Mouse (Mus musculus) forebrain, embryonic 16.5 days (tissue): ENCODE data around the gene Gba. TPM values are rescaled to one million over a fixed set of nuclear protein-coding genes. Genes with fewer than 3 reads are reported as not detected.

Source experiments
- ATAC-seq: fragments of 200-750 bp; cut with Nextera tagmentation; 2 replicates; pipeline ENCODE4 v1.8.0; 2017; ENCODE audit warnings: mild to moderate bottlenecking, moderate library complexity
- H3K27ac ChIP-seq: fragments of 300-500 bp; sonication (generic); 2 replicates; pipeline ENCODE4 v1.5.1; 2014; ENCODE audit warnings: low read length, control low read depth
- H3K27me3 ChIP-seq: fragments of 300-500 bp; sonication (generic); replicated peaks from 2 replicates; pipeline ENCODE4 v1.6.1; 2014; ENCODE audit warnings: low read length; ENCODE audit not compliant: control insufficient read depth, insufficient read depth
- H3K36me3 ChIP-seq: fragments of 300-500 bp; sonication (generic); 2 replicates; pipeline ENCODE4 v1.6.1; 2014; ENCODE audit not compliant: control insufficient read depth, insufficient read depth
- H3K4me1 ChIP-seq: fragments of 300-500 bp; sonication (generic); replicated peaks from 2 replicates; pipeline ENCODE4 v1.6.1; 2014; ENCODE audit warnings: low read length; ENCODE audit not compliant: control insufficient read depth, insufficient read depth
- H3K4me2 ChIP-seq: fragments of 300-500 bp; sonication (generic); 2 replicates; pipeline ENCODE4 v1.6.1; 2014; ENCODE audit warnings: mild to moderate bottlenecking, low read length, control low read depth
- H3K4me3 ChIP-seq: fragments of 300-500 bp; sonication (generic); replicated peaks from 2 replicates; pipeline ENCODE4 v1.5.1; 2014; ENCODE audit warnings: mild to moderate bottlenecking, low read length, control low read depth
- H3K9ac ChIP-seq: fragments of 300-500 bp; sonication (generic); replicated peaks from 2 replicates; pipeline ENCODE4 v1.6.1; 2014; ENCODE audit warnings: low read depth, low read length, control low read depth
- H3K9me3 ChIP-seq: fragments of 300-500 bp; sonication (generic); 2 replicates; pipeline ENCODE4 v1.6.1; 2016; ENCODE audit warnings: low read length; ENCODE audit not compliant: control insufficient read depth
- WGBS: fragments of 180-500 bp; shearing (Covaris S2); extraction: QIAGEN DNeasy Blood & Tissue Kit; methylation state at CpG from one replicate; pipeline ENCODE4 v1.1.7; 2014; 5-methylcytosine and 5-hydroxymethylcytosine counted together
- polyA plus RNA-seq: library from polyadenylated mRNA; unstranded; fragments of >200 nt; fragmentation: Nextera tagmentation; extraction: Ambion mirVana; gene quantifications from 2 replicates; pipeline ENCODE4 v1.2.1, GENCODE M21; 2015

Gene Gba
- polyA plus RNA-seq, 1 experiment from 2014 or later: 46.7 TPM

GRCm38 (mm10) chr3:89193351-89193750 is 9.4 kb upstream of the Gba start:
- Histone ChIP-seq H3K9me3 (no peaks in the 10 kb centered on the region), H3K27ac (no peak overlapping the region), H3K4me3 (no peak overlapping the region), H3K27me3 (no peaks in the 10 kb centered on the region), H3K36me3 (no peaks in the 10 kb centered on the region), H3K4me1 (peaks cover 15% of the 10 kb centered on the region), H3K4me2 (no peak overlapping the region), H3K9ac (no peak overlapping the region)
- 81% methylated on average over 1 of the region's 1 CpGs for WGBS
- ATAC-seq: no peak

- 98% methylated on average over 2 of the region's 2 CpGs for WGBS
- peaks cover 15% of the 10 kb centered on the region for H3K4me1 ChIP-seq
- H3K4me2 ChIP-seq: no peak overlapping the region
- H3K36me3 ChIP-seq: no peaks in the 10 kb centered on the region
- H3K4me3 ChIP-seq: no peak overlapping the region
- ATAC-seq: no peak
- no peak overlapping the region for H3K27ac ChIP-seq
- H3K9me3 ChIP-seq: no peaks in the 10 kb centered on the region
- H3K9ac ChIP-seq: no peak overlapping the region
- no peaks in the 10 kb centered on the region for H3K27me3 ChIP-seq
Observed at GRCm38 (mm10) chr3:89193853-89194252, 8.9 kb upstream of the Gba start.

DNA sequence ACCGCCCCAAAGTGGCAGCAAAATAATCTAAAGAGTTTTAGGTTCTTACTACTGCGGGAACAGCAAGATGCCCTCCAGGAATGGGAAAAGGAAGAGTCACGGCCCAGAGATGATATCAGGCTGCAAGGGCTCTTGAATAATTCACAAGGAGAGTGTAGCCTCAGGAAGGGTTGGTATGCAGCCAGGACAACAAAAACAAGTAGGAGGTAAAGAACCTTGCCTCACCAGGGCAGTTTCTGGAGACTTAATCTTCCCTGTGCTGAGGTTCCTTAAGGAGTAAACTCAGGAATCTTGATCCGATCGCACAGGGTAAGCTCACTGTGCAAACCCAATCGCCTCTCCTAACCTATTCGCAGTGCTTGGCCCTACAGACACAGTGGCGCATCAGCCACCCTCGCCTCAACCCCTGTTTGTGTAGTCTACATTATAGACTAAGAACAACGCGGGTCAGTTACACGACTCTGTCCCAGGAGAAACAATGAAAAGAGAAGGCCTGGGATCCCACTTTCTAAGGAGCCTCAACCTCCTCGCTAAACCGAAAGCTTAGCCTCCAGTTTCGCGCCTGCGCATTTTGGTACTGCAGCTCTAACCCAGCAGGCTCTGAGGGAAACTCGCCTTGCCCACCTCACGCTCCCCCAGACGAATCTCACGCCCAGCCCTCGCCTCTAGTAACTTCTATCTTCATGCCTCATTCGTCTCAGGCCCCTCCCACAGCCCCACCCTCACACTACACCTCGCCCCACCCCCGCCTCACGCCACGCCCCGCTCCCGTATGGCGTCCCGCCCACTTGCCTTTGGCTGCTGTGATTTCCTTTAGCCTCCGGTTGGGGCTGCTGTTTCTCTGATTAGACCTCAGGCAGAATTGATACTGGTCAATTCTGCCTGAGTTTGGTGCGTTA is 6.5 kb upstream of the Gba start:
- peaks cover 15% of the 10 kb centered on the region for H3K4me1 ChIP-seq
- peak overlapping the region; percentile 44 for H3K4me3 ChIP-seq
- peak; percentile 96 for ATAC-seq

GRCm38 (mm10) chr3:89199839-89200238 is 2.9 kb upstream of the Gba start:
- Histone ChIP-seq H3K36me3 (no peaks in the 10 kb centered on the region), H3K27me3 (no peaks in the 10 kb centered on the region), H3K9me3 (no peaks in the 10 kb centered on the region), H3K27ac (no peak overlapping the region), H3K4me2 (no peak overlapping the region), H3K9ac (no peak overlapping the region), H3K4me3 (no peak overlapping the region), H3K4me1 (peaks cover 19% of the 10 kb centered on the region)
- ATAC-seq: no peak
- WGBS: 91% methylated on average over 3 of the region's 3 CpGs

More for the DNA sequence above, 6.5 kb upstream of the Gba start:
- Histone ChIP-seq H3K9ac (peak overlapping the region; percentile 68), H3K27me3 (no peaks in the 10 kb centered on the region), H3K27ac (peak overlapping the region; percentile 75), H3K36me3 (no peaks in the 10 kb centered on the region), H3K4me2 (peak overlapping the region; percentile 81), H3K9me3 (no peaks in the 10 kb centered on the region)
- WGBS: 6% methylated on average over 33 of the region's 33 CpGs

DNA sequence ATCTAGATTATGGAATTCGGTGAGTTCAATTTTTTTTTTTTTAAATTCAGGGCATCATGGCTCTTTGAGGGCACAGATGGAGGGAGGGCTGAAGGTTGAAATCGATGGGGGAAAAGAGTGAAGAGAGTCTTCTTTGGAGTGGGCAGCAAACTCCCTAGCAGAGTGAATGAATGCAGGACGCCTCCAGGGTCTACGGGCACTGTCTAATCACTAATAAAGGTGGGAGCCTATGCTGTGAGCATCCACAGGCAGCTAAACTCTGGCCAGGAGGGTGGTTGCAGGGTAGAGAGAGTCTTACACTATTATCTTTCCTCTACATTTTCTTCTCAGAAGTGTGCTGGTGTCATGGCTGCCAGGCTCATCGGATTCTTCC is 400 bp downstream of the Gba start:
- peak overlapping the region; percentile 62 for H3K4me3 ChIP-seq
- ATAC-seq: peak; percentile 24
- H3K9me3 ChIP-seq: no peaks in the 10 kb centered on the region
- peak overlapping the region; percentile 60 for H3K4me2 ChIP-seq
- WGBS: 39% methylated on average over 5 of the region's 5 CpGs
- no peaks in the 10 kb centered on the region for H3K27me3 ChIP-seq
- H3K27ac ChIP-seq: no peak overlapping the region
- H3K9ac ChIP-seq: peak overlapping the region; percentile 52
- H3K36me3 ChIP-seq: peaks cover 7% of the 10 kb centered on the region
- peaks cover 5% of the 10 kb centered on the region for H3K4me1 ChIP-seq

GRCm38 (mm10) chr3:89206079-89206478 is 3.4 kb downstream of the Gba start:
- no peaks in the 10 kb centered on the region for H3K9me3 ChIP-seq

DNA sequence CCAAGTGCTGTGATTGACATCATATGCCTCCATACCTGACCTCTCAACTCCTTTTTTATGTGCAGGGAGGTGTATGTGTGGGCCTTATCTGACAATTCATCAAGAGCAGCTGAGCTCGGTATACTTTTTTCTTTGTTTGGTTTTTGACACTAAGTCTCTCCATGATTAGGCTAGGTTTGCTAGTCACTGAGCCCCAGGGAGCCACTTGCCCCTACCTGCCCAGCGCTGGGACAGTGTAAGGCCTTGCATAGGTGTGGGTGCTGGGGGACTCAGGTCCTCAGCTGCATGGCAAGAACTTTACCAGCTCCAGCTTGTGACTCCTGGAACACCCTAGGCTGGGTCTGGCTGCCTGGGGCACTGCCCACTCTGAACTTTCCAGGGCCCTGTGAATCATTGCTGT is 4.0 kb downstream of the Gba start:
- H3K27me3 ChIP-seq: no peaks in the 10 kb centered on the region
- peaks cover 24% of the 10 kb centered on the region for H3K36me3 ChIP-seq
- H3K4me2 ChIP-seq: no peak overlapping the region
- peaks cover 5% of the 10 kb centered on the region for H3K4me1 ChIP-seq
- no peak overlapping the region for H3K27ac ChIP-seq
- H3K9me3 ChIP-seq: no peaks in the 10 kb centered on the region
- no peak for ATAC-seq
- H3K9ac ChIP-seq: no peak overlapping the region
- 94% methylated on average over 2 of the region's 2 CpGs for WGBS
- H3K4me3 ChIP-seq: no peak overlapping the region

More at GRCm38 (mm10) chr3:89206079-89206478, 3.4 kb downstream of the Gba start:
- Histone ChIP-seq H3K27me3 (no peaks in the 10 kb centered on the region), H3K27ac (no peak overlapping the region), H3K9ac (no peak overlapping the region), H3K4me2 (no peak overlapping the region), H3K4me1 (peaks cover 5% of the 10 kb centered on the region), H3K36me3 (peaks cover 24% of the 10 kb centered on the region), H3K4me3 (no peak overlapping the region)
- WGBS: 90% methylated on average over 7 of the region's 7 CpGs
- ATAC-seq: no peak

- H3K27me3 ChIP-seq: no peaks in the 10 kb centered on the region
- ATAC-seq: no peak
- H3K4me3 ChIP-seq: no peak overlapping the region
- H3K27ac ChIP-seq: no peak overlapping the region
- no peaks in the 10 kb centered on the region for H3K9me3 ChIP-seq
- no peak overlapping the region for H3K4me2 ChIP-seq
- peaks cover 24% of the 10 kb centered on the region for H3K36me3 ChIP-seq
- H3K9ac ChIP-seq: no peak overlapping the region
- H3K4me1 ChIP-seq: peaks cover 8% of the 10 kb centered on the region
- 94% methylated on average over 13 of the region's 13 CpGs for WGBS
Observed at GRCm38 (mm10) chr3:89208075-89208657, 5.4 kb downstream of the Gba start.

GRCm38 (mm10) chr3:89208736-89209135 is 6.0 kb downstream of the Gba start:
- Histone ChIP-seq H3K9me3 (no peaks in the 10 kb centered on the region), H3K4me3 (no peak overlapping the region), H3K4me1 (peaks cover 5% of the 10 kb centered on the region), H3K27me3 (no peaks in the 10 kb centered on the region), H3K4me2 (no peak overlapping the region), H3K27ac (no peak overlapping the region), H3K36me3 (peaks cover 24% of the 10 kb centered on the region), H3K9ac (no peak overlapping the region)
- no peak for ATAC-seq
- 86% methylated on average over 6 of the region's 6 CpGs for WGBS
